Comparison of ENCODE assay signal across 10 mouse cellular contexts in genomic region chr10:8998758-8999398, GRCm38 (mm10).
DNase-seq lines count a peak whose midpoint lies in the region; ATAC-seq and TF ChIP-seq lines count a peak whose summit lies in the region.
"Had no signal": no experiment of that assay in that cellular context is flagged by ENCODE, and none has a peak within 500 bp of the region (broad histone marks: within the 10 kb centered on the region; RNA-seq: fewer than 3 reads in every experiment).

No protein-coding gene starts in this region.

- no peak overlapping the region for H3K9ac ChIP-seq in midbrain, embryonic 12.5 days (replicated peaks)
- no peak overlapping the region for H3K9ac ChIP-seq in midbrain, postnatal 0 days (replicated peaks; ENCODE audit: low read length, poor library complexity, severe bottlenecking)
- no peak overlapping the region for H3K9ac ChIP-seq in forebrain, embryonic 15.5 days (replicated peaks)
- H3K9ac ChIP-seq in intestine, embryonic 15.5 days = no peak overlapping the region
- H3K9ac ChIP-seq: neural tube, embryonic 13.5 days had no signal

- H3K9me3 ChIP-seq in midbrain, embryonic 12.5 days = no peaks in the 10 kb centered on the region
- H3K9me3 ChIP-seq in midbrain, postnatal 0 days (ENCODE audit: low read length) = no peaks in the 10 kb centered on the region
- H3K9me3 ChIP-seq in forebrain, embryonic 15.5 days = no peaks in the 10 kb centered on the region
- H3K9me3 ChIP-seq in intestine, embryonic 15.5 days = no peaks in the 10 kb centered on the region
- H3K9me3 ChIP-seq: neural tube, embryonic 13.5 days had no signal

- TF ChIP-seq CTCF in midbrain, postnatal 0 days (IDR thresholded peaks at IDR 0.05) = no peak

- no peaks in the 10 kb centered on the region for H3K36me3 ChIP-seq in midbrain, embryonic 12.5 days
- no peaks in the 10 kb centered on the region for H3K36me3 ChIP-seq in midbrain, postnatal 0 days (ENCODE audit: insufficient read depth, low read length)
- H3K36me3 ChIP-seq in forebrain, embryonic 15.5 days = no peaks in the 10 kb centered on the region
- H3K36me3 ChIP-seq in intestine, embryonic 15.5 days = no peaks in the 10 kb centered on the region
- H3K36me3 ChIP-seq: neural tube, embryonic 13.5 days had no signal

- 33% methylated on average over 5 of the region's 5 CpGs for WGBS in midbrain, embryonic 12.5 days
- WGBS in midbrain, postnatal 0 days = 40% methylated on average over 5 of the region's 5 CpGs
- 48% methylated on average over 5 of the region's 5 CpGs for WGBS in forebrain, embryonic 15.5 days
- 38% methylated on average over 5 of the region's 5 CpGs for WGBS in intestine, embryonic 15.5 days

- H3K4me2 ChIP-seq in midbrain, embryonic 12.5 days (replicated peaks) = no peak overlapping the region
- H3K4me2 ChIP-seq in midbrain, postnatal 0 days (ENCODE audit: low read depth, low read length, poor library complexity, severe bottlenecking) = no peak overlapping the region
- H3K4me2 ChIP-seq in forebrain, embryonic 15.5 days (replicated peaks) = no peak overlapping the region
- H3K4me2 ChIP-seq in intestine, embryonic 15.5 days (replicated peaks) = no peak overlapping the region
- H3K4me2 ChIP-seq: liver, embryonic 11.5 days; neural tube, embryonic 13.5 days had no signal

- DNase-seq in midbrain, postnatal 0 days (ENCODE audit: low spot score) = no peak
- DNase-seq in yolk sac, embryonic 10.5 days (ENCODE audit: low spot score) = peak; percentile 45
- no peak for DNase-seq in cerebellum, postnatal 10 days
- DNase-seq in thymus, adult 18-20 months = no peak
- DNase-seq: cerebellum, postnatal 36 days had no signal

- H3K4me1 ChIP-seq in midbrain, embryonic 12.5 days = peaks cover 6% of the 10 kb centered on the region; the same call in 1 of the 2 replicates
- 0 out of 2 replicates have a peak, but pooled peaks cover 3% of the 10 kb centered on the region for H3K4me1 ChIP-seq in midbrain, postnatal 0 days (ENCODE audit: insufficient read depth, low read length)
- no peaks in the 10 kb centered on the region for H3K4me1 ChIP-seq in forebrain, embryonic 15.5 days
- peaks cover 7% of the 10 kb centered on the region for H3K4me1 ChIP-seq in intestine, embryonic 15.5 days (replicated peaks)

- peak; percentile 63; the same call in 1 of the 2 replicates for ATAC-seq in midbrain, embryonic 12.5 days (ENCODE audit: low FRiP score, low read depth)
- ATAC-seq in midbrain, postnatal 0 days (ENCODE audit: low FRiP score) = no peak
- ATAC-seq in forebrain, embryonic 15.5 days (replicated peaks) = peak; percentile 64; the same call in 1 of the 2 replicates
- ATAC-seq in intestine, embryonic 15.5 days = peak; percentile 75

- no peak overlapping the region for H3K4me3 ChIP-seq in midbrain, embryonic 12.5 days
- no peak overlapping the region for H3K4me3 ChIP-seq in midbrain, postnatal 0 days (ENCODE audit: low read depth, low read length)
- H3K4me3 ChIP-seq in forebrain, embryonic 15.5 days = no peak overlapping the region
- no peak overlapping the region for H3K4me3 ChIP-seq in intestine, embryonic 15.5 days (replicated peaks)
- H3K4me3 ChIP-seq: neural tube, embryonic 13.5 days had no signal

- H3K27ac ChIP-seq in midbrain, embryonic 12.5 days (replicated peaks) = no peak overlapping the region
- no peak overlapping the region for H3K27ac ChIP-seq in midbrain, postnatal 0 days (ENCODE audit: low read depth, low read length)
- H3K27ac ChIP-seq in forebrain, embryonic 15.5 days (replicated peaks) = no peak overlapping the region
- peak overlapping the region; percentile 60 for H3K27ac ChIP-seq in intestine, embryonic 15.5 days
- H3K27ac ChIP-seq: neural tube, embryonic 13.5 days had no signal

- H3K27me3 ChIP-seq in midbrain, embryonic 12.5 days = no peaks in the 10 kb centered on the region; the same call in 1 of the 2 replicates
- H3K27me3 ChIP-seq in midbrain, postnatal 0 days (ENCODE audit: insufficient read depth, low read length) = no peaks in the 10 kb centered on the region
- no peaks in the 10 kb centered on the region for H3K27me3 ChIP-seq in forebrain, embryonic 15.5 days
- H3K27me3 ChIP-seq in intestine, embryonic 15.5 days (replicated peaks) = no peaks in the 10 kb centered on the region
- H3K27me3 ChIP-seq: neural tube, embryonic 13.5 days had no signal
